Mouse (Mus musculus): Measurements from ENCODE around the gene C8b.

DNA sequence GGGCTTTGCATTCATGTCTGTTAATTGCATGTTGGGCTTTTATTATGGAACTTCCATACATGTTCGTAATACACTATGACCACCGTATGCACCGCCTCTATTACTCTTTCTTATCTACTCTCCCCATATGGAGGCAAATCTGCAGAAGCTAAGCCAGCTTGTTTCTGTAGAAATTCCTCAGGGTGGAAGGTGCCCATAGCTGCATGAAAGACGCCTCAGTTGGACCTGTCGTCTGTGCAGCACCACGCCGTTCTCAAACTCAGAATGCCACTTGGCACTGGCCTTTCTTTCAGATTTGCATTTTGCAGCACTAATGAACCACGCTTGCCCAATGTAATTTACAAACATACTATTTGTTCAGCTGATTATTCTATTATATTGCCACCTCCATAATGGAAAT, 3.5 kb downstream of the C8b start:
- TF ChIP-seq MAFK (IDR thresholded peaks at IDR 0.05; ENCODE audit: insufficient read depth, low read depth, low read length): no peak
- TF ChIP-seq CHD2 (IDR thresholded peaks at IDR 0.05; ENCODE audit: low read depth, low read length): no peak
